Mouse (Mus musculus): ENCODE measurements around the gene Spdye4c. TPM values are rescaled to one million over a fixed set of nuclear protein-coding genes. Genes with fewer than 3 reads are reported as not detected.

Spdye4c gene
- total RNA-seq, 2 experiments from 2014 or later, result not detected

- no peak for DNase-seq (ENCODE audit: low spot score in 2 of 2)
Measured at GRCm38 (mm10) chr2:128601534-128601933, 10.5 kb downstream of the Spdye4c start.

- DNase-seq (ENCODE audit: low spot score in 2 of 2), result no peak
Measured at GRCm38 (mm10) chr2:128609286-128609685, 18.3 kb downstream of the Spdye4c start.

GRCm38 (mm10) chr2:128611178-128611577, 20.2 kb downstream of the Spdye4c start:
- DNase-seq (ENCODE audit: low spot score in 2 of 2), result no peak

- no peak for DNase-seq (ENCODE audit: low spot score in 2 of 2)
Measured at GRCm38 (mm10) chr2:128612275-128612674, 21.3 kb downstream of the Spdye4c start.

GRCm38 (mm10) chr2:128613365-128613764, 22.4 kb downstream of the Spdye4c start:
- no peak for DNase-seq (ENCODE audit: low spot score in 2 of 2)

GRCm38 (mm10) chr2:128615366-128615765, 24.4 kb downstream of the Spdye4c start:
- no peak for DNase-seq (ENCODE audit: low spot score in 2 of 2)

- no peak for DNase-seq (ENCODE audit: low spot score in 2 of 2)
Measured at GRCm38 (mm10) chr2:128620578-128620977, 29.6 kb downstream of the Spdye4c start.

Other genes starting within 250 kb of the Spdye4c start
- 10 to 100 TPM; 66.8 to 74.1 TPM for gene Anapc1, start 96.2 kb downstream of the Spdye4c start, total RNA-seq (2021)
- 1 to 10 TPM; 4.7 to 5.8 TPM for gene Mertk, start 107.7 kb downstream of the Spdye4c start, total RNA-seq (2021)
- gene Tmem87b, start 226.9 kb downstream of the Spdye4c start, total RNA-seq (2021), result 10 to 100 TPM; 20.5 to 23.0 TPM